Comparison of ENCODE assay signal across 25 mouse cellular contexts in genomic region chr10:109643598-109643997, GRCm38 (mm10).
A peak's percentile ranks its signal among the peaks of the same experiment; 100 is the strongest.
DNase-seq lines count a peak whose midpoint lies in the region; ATAC-seq lines count a peak whose summit lies in the region.
"Had no signal": no experiment of that assay in that cellular context is flagged by ENCODE, and none has a peak within 500 bp of the region (broad histone marks: within the 10 kb centered on the region; RNA-seq: fewer than 3 reads in every experiment).

No protein-coding gene starts in this region.

- no peak for ATAC-seq in heart, embryonic 11.5 days (replicated peaks; ENCODE audit: insufficient number of reproducible peaks, low FRiP score, low TSS enrichment)
- ATAC-seq: CD4-positive, CD25-positive, alpha-beta regulatory T cell, adult 4 months; forebrain, embryonic 16.5 days; midbrain, embryonic 15.5 days had no signal

- H3K9ac ChIP-seq in heart, embryonic 11.5 days (ENCODE audit: low read depth, low read length) = no peak overlapping the region
- H3K9ac ChIP-seq: hindbrain, embryonic 15.5 days; limb, embryonic 15.5 days; liver, embryonic 14.5 days; lung, embryonic 15.5 days; midbrain, embryonic 15.5 days; neural tube, embryonic 13.5 days had no signal

- no peaks in the 10 kb centered on the region for H3K27me3 ChIP-seq in heart, embryonic 11.5 days (ENCODE audit: control insufficient read depth, insufficient read depth, low read length)
- H3K27me3 ChIP-seq: hindbrain, embryonic 15.5 days; limb, embryonic 15.5 days; lung, embryonic 15.5 days; midbrain, embryonic 15.5 days; neural tube, embryonic 13.5 days had no signal

- intact Hi-C loops in left cerebral cortex, postnatal 25 days (cut with DNase I) = loop anchor here (2.0 to 10.0 kb wide), 4 partner anchors 37 to 639 kb away; no protein-coding TSS in a partner anchor

- no peak overlapping the region for H3K4me3 ChIP-seq in heart, embryonic 11.5 days (ENCODE audit: low read depth, low read length)
- H3K4me3 ChIP-seq: forebrain, embryonic 10.5 days; gastrocnemius, adult 2 months; heart, embryonic 10.5 days; hindbrain, embryonic 15.5 days; limb, embryonic 15.5 days; lung, embryonic 15.5 days; midbrain, embryonic 15.5 days; neural tube, embryonic 13.5 days had no signal

- H3K27ac ChIP-seq in heart, embryonic 11.5 days (ENCODE audit: low read depth, low read length) = no peak overlapping the region
- H3K27ac ChIP-seq: forebrain, embryonic 10.5 days; gastrocnemius, adult 2 months; heart, embryonic 10.5 days; hindbrain, embryonic 15.5 days; limb, embryonic 15.5 days; liver, embryonic 14.5 days; lung, embryonic 15.5 days; macrophage; midbrain, embryonic 15.5 days; neural tube, embryonic 13.5 days had no signal

- H3K36me3 ChIP-seq in heart, embryonic 11.5 days (ENCODE audit: control insufficient read depth, insufficient read depth, low read length) = no peaks in the 10 kb centered on the region
- H3K36me3 ChIP-seq: forebrain, embryonic 10.5 days; heart, embryonic 10.5 days; hindbrain, embryonic 15.5 days; limb, embryonic 15.5 days; lung, embryonic 15.5 days; midbrain, embryonic 15.5 days; neural tube, embryonic 13.5 days had no signal

- WGBS in heart, embryonic 11.5 days (ENCODE audit: insufficient replicate concordance) = 92% methylated on average over 3 of the region's 3 CpGs

- no peak overlapping the region for H3K4me2 ChIP-seq in heart, embryonic 11.5 days
- H3K4me2 ChIP-seq: hindbrain, embryonic 15.5 days; limb, embryonic 15.5 days; lung, embryonic 15.5 days; midbrain, embryonic 15.5 days; neural tube, embryonic 13.5 days had no signal

- DNase-seq in heart, adult 11 months = peak; percentile 3
- DNase-seq in right cerebral cortex, adult 2 months (ENCODE audit: low spot score in 2 of 2) = peak; percentile 76 to 77
- no peak for DNase-seq in right cerebral cortex, postnatal 14 days
- DNase-seq in left cerebral cortex, postnatal 25 days (ENCODE audit: low spot score in 2 of 2) = peak; percentile 70 to 95
- DNase-seq in lung, postnatal 25 days (ENCODE audit: low spot score) = no peak
- no peak for DNase-seq in cerebellum, postnatal 4 days (ENCODE audit: low spot score in 2 of 2)
- DNase-seq in lung, adult 18-20 months = no peak
- DNase-seq: adrenal gland, postnatal 25 days; cerebellum, adult 9-11 months; gastrocnemius, adult 2 months; kidney, adult 9 months; kidney, postnatal 36 days; thymus, postnatal 36 days had no signal

- H3K4me1 ChIP-seq in heart, embryonic 11.5 days (ENCODE audit: control insufficient read depth, insufficient read depth, low read length) = no peaks in the 10 kb centered on the region
- H3K4me1 ChIP-seq: heart, embryonic 10.5 days; hindbrain, embryonic 15.5 days; limb, embryonic 15.5 days; lung, embryonic 15.5 days; neural tube, embryonic 13.5 days had no signal

- no peaks in the 10 kb centered on the region for H3K9me3 ChIP-seq in heart, embryonic 11.5 days (replicated peaks; ENCODE audit: control insufficient read depth, low read length)
- H3K9me3 ChIP-seq: forebrain, embryonic 10.5 days; heart, embryonic 10.5 days; hindbrain, embryonic 15.5 days; limb, embryonic 15.5 days; lung, embryonic 15.5 days; midbrain, embryonic 15.5 days; neural tube, embryonic 13.5 days had no signal

Comparison
In these comparisons a context has a peak if more than half of its experiments do, and no peak if none do; other contexts are left out.
1. DNase-seq: peak in heart, adult 11 months (single experiment), right cerebral cortex, adult 2 months (2 of 2) and left cerebral cortex, postnatal 25 days (2 of 2); none in right cerebral cortex, postnatal 14 days (single experiment), lung, postnatal 25 days (single experiment), cerebellum, postnatal 4 days (0 of 2) and lung, adult 18-20 months (0 of 2).